9 mouse cellular contexts compared by ENCODE assay signal in the genomic region with DNA sequence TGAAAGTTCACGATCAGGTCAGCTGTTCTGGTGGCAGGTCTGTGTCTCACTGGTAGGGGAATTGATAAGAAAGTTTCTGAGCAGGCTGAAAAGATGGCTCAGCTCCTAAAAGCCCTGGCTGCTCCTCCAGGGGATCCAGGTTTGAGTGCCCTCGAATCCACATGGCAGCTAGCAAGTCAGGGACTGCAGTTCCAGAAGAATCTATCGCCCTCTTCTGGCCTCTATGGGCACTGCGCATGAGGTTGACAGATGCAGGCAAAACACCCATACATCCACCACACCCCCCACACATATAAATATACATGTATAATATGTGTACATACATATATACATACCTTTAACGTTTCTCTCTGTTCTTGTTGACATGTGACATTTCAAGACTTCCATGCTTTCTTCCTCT. TPM values are rescaled to one million over a fixed set of nuclear protein-coding genes. Genes with fewer than 3 reads are reported as not detected.
A peak's percentile ranks its signal among the peaks of the same experiment; 100 is the strongest.
DNase-seq lines count a peak whose midpoint lies in the region; ATAC-seq lines count a peak whose summit lies in the region.
"Not testable (repeated sequence)": the region's sequence is repeated elsewhere in the genome, so short reads cannot be mapped to it uniquely, and the experiment has no call there.
"Had no signal": no experiment of that assay in that cellular context is flagged by ENCODE, and none has a peak within 500 bp of the region (broad histone marks: within the 10 kb centered on the region; RNA-seq: fewer than 3 reads in every experiment).

No protein-coding gene starts in this region.

- peak; percentile 80 for DNase-seq in NIH3T3 (ENCODE audit: low read depth)
- DNase-seq in cerebellum, adult 9-11 months: peak; percentile 25
- peak; percentile 38 to 70 for DNase-seq in frontal cortex, postnatal 14 days (ENCODE audit: low spot score in 2 of 2)
- peak; percentile 78 to 79 for DNase-seq in layer of hippocampus, postnatal 10 days (ENCODE audit: low spot score in 2 of 2)
- DNase-seq in lung, postnatal 10 days: peak; percentile 77
- DNase-seq in ovary, postnatal 14 days (ENCODE audit: low spot score): peak; percentile 68
- DNase-seq in thymus, postnatal 14 days: peak; percentile 52

- not testable (repeated sequence) for H3K4me2 ChIP-seq in hindbrain, embryonic 13.5 days

- peak; percentile 17; the same call in 1 of the 2 replicates for ATAC-seq in hindbrain, embryonic 13.5 days (ENCODE audit: low FRiP score)

- H3K4me3 ChIP-seq in hindbrain, embryonic 13.5 days: not testable (repeated sequence)

- WGBS in hindbrain, embryonic 13.5 days: 20% methylated on average over 5 of the region's 5 CpGs

- H3K27me3 ChIP-seq in hindbrain, embryonic 13.5 days: not testable (repeated sequence)

- H3K27ac ChIP-seq in hindbrain, embryonic 13.5 days: not testable (repeated sequence)

- not testable (repeated sequence) for H3K9me3 ChIP-seq in hindbrain, embryonic 13.5 days

- not testable (repeated sequence) for H3K36me3 ChIP-seq in hindbrain, embryonic 13.5 days

- H3K4me1 ChIP-seq in hindbrain, embryonic 13.5 days (replicated peaks): not testable (repeated sequence)

- H3K9ac ChIP-seq in hindbrain, embryonic 13.5 days: not testable (repeated sequence)

RNA-seq across cellular contexts. Expression of a gene that starts 14.7 kb away (rescaled TPM):
- polyA plus RNA-seq in hindbrain, embryonic 13.5 days (2015; fragmentation: Nextera tagmentation; extraction: Ambion mirVana): not detected in 2 replicates
- not detected for total RNA-seq in layer of hippocampus, postnatal 10 days (2021)
- polyA plus RNA-seq: embryonic facial prominence, embryonic 13.5 days had no signal

RNA-seq across cellular contexts. Expression of a gene that starts 30.5 kb away (rescaled TPM):
- polyA plus RNA-seq in hindbrain, embryonic 13.5 days (2015; fragmentation: Nextera tagmentation; extraction: Ambion mirVana): not detected in 2 replicates
- total RNA-seq in layer of hippocampus, postnatal 10 days (2021): not detected
- polyA plus RNA-seq: embryonic facial prominence, embryonic 13.5 days had no signal

Comparison
In these comparisons a context has a peak if more than half of its experiments do, and no peak if none do; other contexts are left out.
1. DNase-seq: peak in every context shown above with its lines; median percentile 80 in NIH3T3; 78 in layer of hippocampus, postnatal 10 days; 77 in lung, postnatal 10 days; 68 in ovary, postnatal 14 days; 54 in frontal cortex, postnatal 14 days; 52 in thymus, postnatal 14 days; 25 in cerebellum, adult 9-11 months.